Mouse (Mus musculus): ENCODE measurements around the gene Zmiz2.

GRCm38 (mm10) chr11:6355106-6355505, 33.8 kb upstream of the Zmiz2 start:
- no peak for TF ChIP-seq CHD2 (IDR thresholded peaks at IDR 0.05; ENCODE audit: low read depth, low read length)
- TF ChIP-seq ZNF384 (IDR thresholded peaks at IDR 0.05; ENCODE audit: low read depth, low read length) = no peak
- TF ChIP-seq MAFK (IDR thresholded peaks at IDR 0.05; ENCODE audit: insufficient read depth, low read depth, low read length) = no peak
- TF ChIP-seq HCFC1 (IDR thresholded peaks at IDR 0.05; ENCODE audit: borderline replicate concordance, insufficient read depth, low read length) = no peak
